Mouse (Mus musculus) layer of hippocampus, postnatal 10 days (tissue): ENCODE results near the gene Tpm1. TPM values are rescaled to one million over a fixed set of nuclear protein-coding genes. Genes with fewer than 3 reads are reported as not detected.
A peak's percentile ranks its signal among the peaks of the same experiment; 100 is the strongest.

ENCODE experiments used
- DNase-seq, 2 experiments: peaks; one replicate each; pipeline ENCODE4 v3.0.0; 2021; ENCODE audit warnings: low spot score in 2 of 2
- total RNA-seq, 2 experiments: library from RNA; stranded (reverse); gene quantifications; 2 replicates each; pipeline ENCODE4 v1.2.3; 2021

The Tpm1 gene
- total RNA-seq, 2 experiments from 2014 or later: 195 to 211 TPM

GRCm38 (mm10) chr9:67046881-67047605 is 2.2 kb downstream of the Tpm1 start:
- DNase-seq: no peak

- DNase-seq: no peak
Observed at GRCm38 (mm10) chr9:67045966-67046602, 3.1 kb downstream of the Tpm1 start.

GRCm38 (mm10) chr9:67045306-67045675 is 3.9 kb downstream of the Tpm1 start:
- DNase-seq: no peak

- peak; percentile 69 to 78 for DNase-seq
Observed at GRCm38 (mm10) chr9:67044551-67045305, 4.5 kb downstream of the Tpm1 start.

- DNase-seq: peak; percentile 100
Observed at GRCm38 (mm10) chr9:67043231-67044199, 5.7 kb downstream of the Tpm1 start.

- DNase-seq: no peak
Observed at GRCm38 (mm10) chr9:67042813-67043207, 6.4 kb downstream of the Tpm1 start.

GRCm38 (mm10) chr9:67041840-67042812 is 7.1 kb downstream of the Tpm1 start:
- no peak for DNase-seq

GRCm38 (mm10) chr9:67040963-67041839 is 8.0 kb downstream of the Tpm1 start:
- DNase-seq: no peak

GRCm38 (mm10) chr9:67039867-67040266 is 9.3 kb downstream of the Tpm1 start:
- no peak for DNase-seq

- no peak for DNase-seq
Observed at GRCm38 (mm10) chr9:67038686-67039085, 10.5 kb downstream of the Tpm1 start.

- no peak for DNase-seq
Observed at GRCm38 (mm10) chr9:67037666-67038065, 11.5 kb downstream of the Tpm1 start.

GRCm38 (mm10) chr9:67036527-67037118 is 12.6 kb downstream of the Tpm1 start:
- no peak for DNase-seq

- peak; percentile 41 to 58 for DNase-seq
Observed at GRCm38 (mm10) chr9:67035957-67036451, 13.2 kb downstream of the Tpm1 start.

- DNase-seq: no peak
Observed at GRCm38 (mm10) chr9:67034677-67035076, 14.5 kb downstream of the Tpm1 start.

GRCm38 (mm10) chr9:67033016-67033415 is 16.2 kb downstream of the Tpm1 start:
- DNase-seq: no peak

- DNase-seq: no peak
Observed at GRCm38 (mm10) chr9:67032611-67033010, 16.6 kb downstream of the Tpm1 start.

- no peak for DNase-seq
Observed at GRCm38 (mm10) chr9:67029518-67029917, 19.7 kb downstream of the Tpm1 start.

GRCm38 (mm10) chr9:67028929-67029328 is 20.3 kb downstream of the Tpm1 start:
- DNase-seq: no peak
